Mouse (Mus musculus) layer of hippocampus, adult 8-10 months (tissue): ENCODE measurements around the gene Bola3. TPM values are rescaled to one million over a fixed set of nuclear protein-coding genes. Genes with fewer than 3 reads are reported as not detected.

Experiments used
- DNase-seq, 2 experiments: peaks; one replicate each; pipeline ENCODE4 v3.0.0; 2022; ENCODE audit warnings: low spot score in 2 of 2
- total RNA-seq, 4 experiments: library from RNA; stranded (reverse); gene quantifications; 2 replicates each; pipeline ENCODE4 v1.2.4; 2022

The Bola3 gene
- total RNA-seq, 4 experiments from 2014 or later: 33.5 to 55.4 (median 42.2) TPM

DNA sequence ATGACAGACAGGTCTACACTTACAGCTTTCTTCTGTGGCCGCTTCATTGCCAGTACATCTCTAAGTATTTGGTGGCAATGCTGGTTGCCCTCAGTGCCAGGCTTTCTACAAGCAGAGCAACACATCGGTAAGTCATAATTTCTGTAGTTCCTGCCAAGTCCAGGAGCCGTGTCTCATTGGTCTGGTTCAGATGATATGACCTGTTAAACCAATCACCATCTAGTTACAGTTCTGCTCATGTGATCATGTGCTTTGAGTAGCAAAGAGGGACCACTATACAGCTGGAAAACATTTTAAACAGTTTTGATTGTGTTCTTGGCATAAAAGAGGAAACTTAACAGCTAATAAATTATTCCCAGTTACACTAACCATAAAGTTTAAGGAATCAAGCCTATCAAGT, 1.0 kb upstream of the Bola3 start:
- DNase-seq: no peak

DNA sequence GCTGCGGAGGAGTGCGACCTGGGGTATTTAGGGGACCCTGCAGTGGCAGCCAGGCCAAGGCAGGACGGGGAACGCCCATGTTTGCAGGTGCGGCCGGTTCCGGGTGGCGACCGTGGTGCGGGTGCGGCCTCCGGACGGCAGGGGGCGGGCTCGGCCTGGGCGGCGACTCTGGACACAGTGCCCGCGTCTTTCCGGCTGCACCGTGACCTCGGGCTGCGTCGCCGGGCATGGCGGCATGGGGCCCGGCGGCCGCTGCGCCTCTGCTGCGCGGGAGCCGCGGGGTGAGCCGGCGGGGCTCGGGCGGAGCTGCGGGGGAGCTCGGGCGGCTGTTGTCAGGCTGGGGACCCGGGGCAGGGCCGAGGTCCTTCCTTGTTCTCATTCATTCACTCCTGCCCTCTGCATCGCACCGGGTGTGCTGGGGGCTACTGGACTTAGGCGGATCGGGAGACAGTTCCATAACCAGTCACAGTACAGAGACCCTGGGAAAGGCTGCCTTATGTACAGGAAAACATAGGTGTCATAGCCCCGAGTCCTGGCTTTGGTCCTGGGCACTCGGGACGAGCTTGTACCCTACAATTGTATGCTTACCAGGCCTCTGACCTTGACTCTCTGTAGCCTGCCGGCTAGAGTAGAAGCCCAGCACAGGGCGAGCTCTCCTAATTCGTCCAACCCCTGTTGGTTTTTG, 469 bp downstream of the Bola3 start:
- DNase-seq: peak; percentile 70 to 87

DNA sequence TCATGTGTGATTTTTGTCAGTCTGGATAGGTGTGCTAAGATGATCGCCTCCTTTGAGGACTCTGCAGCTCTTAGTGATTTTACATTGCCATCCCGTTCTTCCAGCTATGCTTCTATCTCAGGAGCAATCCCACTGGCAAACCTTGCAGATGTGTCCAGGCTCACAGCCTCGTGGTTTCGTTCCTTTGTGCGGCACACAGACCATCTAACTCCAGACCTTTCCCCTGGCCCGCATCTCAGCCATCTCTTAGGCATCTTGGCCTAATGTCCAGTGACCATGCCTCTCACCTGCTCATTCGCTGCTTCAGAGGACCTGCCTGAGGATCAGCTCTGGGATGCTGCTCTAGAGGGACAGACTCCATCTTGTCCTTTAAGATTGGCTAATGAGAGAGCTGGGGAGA, 1.2 kb downstream of the Bola3 start:
- no peak for DNase-seq

DNA sequence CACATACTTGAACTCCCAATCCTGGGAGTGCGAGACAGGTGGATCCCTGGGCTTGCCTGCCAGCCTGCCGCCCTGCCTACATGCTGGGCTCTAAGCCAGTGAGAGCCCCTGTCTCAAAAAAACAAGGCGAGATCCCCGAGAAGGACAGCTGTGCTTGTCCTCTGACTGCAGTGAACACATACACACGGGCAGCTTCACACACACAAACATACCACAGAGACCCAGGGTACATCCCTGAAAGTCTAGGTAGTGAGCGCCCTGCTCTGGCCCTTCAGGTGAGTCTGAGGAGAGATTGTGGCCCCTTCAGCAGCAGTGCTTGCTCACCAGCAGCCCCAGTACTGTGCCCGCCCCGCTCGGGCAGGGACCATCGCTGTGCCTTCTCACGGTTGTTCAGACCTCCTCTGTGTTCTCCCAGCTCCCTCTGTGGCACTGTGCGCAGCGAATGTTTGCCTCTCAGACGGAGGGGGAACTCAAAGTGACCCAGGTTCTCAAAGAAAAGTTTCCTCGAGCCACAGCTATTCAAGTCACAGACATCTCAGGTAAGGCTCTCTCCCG, 2.0 kb downstream of the Bola3 start:
- no peak for DNase-seq

DNA sequence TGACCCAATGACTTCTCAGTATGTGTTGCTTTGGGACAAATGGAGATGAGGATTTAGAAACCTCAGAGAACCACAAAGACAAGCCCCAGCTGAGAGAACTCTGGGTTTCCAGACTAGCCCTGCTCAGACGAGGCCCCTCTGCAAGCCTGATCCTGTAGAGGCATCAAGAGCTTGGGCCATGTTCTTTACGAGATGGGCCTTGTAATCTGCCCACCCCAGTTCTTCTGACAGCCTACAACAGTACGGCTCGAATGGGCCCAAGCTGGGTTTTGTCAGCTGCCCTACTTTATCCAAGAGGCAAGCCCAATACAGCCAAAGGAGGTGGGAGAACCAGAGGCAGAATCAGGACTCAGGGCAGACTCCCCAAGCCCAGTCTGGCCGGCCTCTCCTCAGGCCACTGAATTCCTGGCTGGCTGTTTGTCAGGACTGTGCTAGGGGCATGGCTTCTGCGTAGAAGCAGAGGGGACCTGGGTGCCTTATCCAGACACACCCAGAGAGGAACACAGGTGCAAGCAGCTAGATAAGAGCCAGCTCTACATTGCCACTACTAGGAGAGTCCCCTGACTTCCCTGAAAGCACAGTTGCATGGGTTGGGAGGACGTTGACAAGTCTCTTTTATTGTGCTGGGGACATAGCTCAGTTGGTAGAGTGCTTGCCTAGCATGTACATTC, 2.7 kb downstream of the Bola3 start:
- DNase-seq: no peak

DNA sequence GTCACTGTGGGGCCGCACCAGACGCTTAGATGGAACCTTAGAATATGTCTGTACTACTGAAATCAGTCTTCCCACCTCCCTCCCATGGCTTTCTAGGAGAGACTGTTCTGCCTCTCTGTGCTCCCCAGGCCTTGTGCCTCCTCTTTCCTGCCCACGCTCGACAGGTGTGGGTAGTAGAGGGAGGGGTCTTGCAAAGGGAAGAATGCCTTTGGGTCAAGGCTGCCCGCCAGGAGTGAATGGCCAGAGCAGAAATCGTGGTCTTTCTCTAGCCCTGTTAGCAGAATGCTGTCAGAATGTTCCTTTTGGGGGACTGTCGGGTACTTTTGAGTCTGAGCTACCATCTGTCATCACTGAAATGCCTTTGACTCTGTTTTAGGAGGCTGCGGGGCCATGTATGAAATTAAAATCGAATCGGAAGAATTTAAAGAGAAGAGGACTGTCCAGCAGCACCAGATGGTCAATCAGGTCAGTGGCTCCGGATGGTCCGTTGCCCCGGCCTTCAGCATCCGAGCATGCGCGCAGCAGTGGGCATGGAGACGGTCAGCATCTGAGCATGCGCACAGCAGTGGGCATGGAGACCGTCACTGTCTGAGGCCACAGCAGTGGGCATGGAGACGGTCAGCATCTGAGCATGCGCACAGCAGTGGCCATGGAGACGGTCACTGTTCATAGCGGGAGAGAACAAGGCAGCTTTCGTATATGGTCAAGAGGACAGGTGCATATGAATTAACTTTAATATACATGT, 3.9 kb downstream of the Bola3 start:
- no peak for DNase-seq

DNA sequence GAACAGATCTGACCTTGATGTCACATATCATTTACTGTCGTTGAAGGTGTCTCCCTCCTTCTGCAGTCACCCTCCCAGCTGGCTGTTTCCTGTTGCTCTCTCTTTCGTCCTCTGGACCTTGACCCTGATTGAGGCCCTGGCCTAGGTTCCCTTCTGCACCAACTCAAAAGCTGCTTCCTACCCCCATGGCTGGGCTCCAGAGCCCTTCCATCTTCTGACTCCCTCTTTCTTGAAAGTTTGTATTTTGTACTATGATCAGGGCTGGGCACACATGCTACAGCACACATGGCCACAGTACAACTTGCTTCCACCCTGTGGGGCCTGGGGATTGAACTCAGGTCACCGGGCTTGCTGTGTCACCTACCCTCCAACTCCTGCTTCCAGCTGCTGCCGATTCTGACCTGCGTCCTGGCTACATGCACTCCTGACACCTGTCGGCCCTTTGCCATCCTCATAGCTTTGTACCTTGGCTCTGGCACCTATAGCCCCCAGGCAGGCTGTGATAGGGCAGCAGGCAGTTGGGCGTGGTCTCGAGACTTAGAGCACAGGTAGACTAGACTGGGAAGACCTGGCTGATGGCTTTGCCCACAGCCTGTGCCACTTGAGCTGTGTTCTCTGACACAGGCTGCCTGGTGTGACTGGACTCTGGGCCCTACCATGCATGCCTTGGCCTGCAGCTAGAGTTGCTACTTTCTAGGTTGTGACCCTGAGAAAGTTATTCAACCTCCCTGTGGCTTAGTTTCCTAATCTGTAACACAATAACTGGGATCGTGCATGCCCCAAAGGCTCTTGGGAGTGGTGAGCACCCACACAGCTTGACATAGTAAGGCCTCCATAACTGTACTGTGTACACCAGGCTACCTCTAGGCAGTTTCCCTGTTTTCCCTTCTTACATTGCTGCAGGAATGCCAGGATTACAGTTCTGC, 6.2 kb downstream of the Bola3 start:
- DNase-seq: no peak

DNA sequence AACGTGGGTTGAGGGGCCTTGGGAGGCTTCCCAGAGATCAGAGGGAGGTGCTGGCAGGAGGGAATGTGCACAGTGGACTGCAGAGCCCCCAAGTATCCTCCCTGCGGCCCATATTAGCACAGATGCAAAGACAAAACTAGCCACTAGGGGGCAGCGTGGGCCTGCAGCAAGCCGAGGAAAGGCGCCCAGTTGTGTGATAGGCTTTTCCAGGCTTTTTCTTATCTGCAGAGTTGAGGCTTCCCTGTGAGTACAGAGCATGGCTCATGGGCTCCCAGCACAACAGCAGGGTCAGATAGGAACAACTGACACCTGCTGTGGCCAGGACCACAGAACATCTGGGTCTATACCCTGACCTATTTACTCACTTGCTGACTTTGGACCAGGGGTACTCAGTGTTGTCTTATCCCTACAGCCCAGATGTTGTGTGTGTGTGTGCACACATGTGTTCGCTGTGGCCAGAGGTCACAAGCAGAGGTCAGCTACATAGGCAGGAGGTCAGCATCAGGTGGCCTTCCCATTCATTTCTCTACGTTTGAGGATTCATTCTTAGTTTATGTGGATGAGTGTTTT, 7.7 kb downstream of the Bola3 start:
- peak in 1 of 2 experiments; percentile 77 for DNase-seq

DNA sequence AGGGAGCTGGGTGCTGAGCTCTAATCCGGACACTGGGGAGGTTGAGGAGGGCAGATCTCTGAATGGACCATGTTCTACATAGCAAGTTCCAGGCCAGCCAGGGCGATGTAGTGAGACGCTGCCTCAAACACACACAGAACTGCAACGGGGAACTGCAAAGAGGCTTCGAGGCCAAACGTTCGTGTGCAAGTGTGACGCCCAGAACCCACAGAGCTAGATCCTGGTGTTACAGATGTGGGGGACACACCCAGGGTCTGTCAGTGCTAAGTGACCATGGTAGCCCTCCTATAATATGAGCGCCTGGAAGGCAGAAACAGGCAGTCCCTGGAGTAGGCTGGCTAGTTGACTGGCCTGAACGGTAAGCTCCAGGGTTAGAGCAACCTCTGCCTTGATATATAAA, 8.5 kb downstream of the Bola3 start:
- no peak for DNase-seq

DNA sequence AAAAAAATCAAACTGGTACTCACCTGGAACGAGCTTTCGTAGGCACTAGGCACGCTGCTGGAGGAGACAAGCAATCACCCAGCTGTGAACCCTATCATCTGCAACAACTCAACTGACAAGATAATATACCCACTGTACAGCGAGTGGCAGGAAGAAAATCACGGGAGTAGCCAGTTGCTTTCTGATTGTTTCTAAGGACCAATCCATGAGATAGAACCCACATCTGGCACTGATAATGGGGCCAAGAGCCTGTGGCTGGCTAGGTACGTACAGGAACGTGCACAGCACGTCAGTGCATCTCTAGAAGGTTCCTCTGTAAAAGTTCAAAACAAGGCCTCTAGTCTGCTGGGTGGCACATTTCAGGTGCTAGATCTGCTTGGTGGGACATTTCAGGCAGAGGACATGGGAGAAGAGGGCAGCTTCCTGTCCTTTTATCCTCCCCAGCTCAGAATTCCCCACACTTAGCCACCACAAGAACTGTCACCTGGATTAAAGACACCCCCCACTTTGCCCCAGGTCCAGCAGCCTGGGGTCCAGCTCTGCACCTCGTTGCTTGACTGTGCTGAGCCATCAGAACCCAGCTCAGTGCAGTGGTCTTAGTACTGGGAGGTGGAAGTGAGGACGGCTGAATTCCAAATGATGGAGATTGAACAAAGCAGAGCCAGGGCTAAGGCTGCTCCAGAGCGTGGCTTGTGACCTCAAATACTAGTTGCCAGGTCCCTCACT, 12.7 kb downstream of the Bola3 start:
- DNase-seq: no peak

DNA sequence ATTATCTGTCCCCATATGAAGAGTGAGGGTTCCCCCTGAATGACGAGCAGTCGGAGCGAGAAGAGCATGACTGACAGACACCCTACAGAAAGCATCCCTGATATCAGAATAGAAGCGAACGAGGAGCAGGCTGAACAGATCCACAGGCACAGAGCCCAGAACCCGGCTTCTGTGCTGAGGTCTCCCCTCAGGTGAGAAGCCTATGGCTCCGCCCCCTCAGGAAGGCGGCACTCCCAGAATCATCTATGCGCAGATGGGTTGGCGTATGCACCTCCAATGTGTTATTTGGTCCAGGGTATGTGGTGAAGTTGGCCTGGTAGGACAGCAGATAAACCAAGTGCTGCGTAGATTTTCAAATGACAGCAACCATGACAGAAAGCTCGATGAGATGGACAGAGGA, 14.1 kb downstream of the Bola3 start:
- DNase-seq: no peak

DNA sequence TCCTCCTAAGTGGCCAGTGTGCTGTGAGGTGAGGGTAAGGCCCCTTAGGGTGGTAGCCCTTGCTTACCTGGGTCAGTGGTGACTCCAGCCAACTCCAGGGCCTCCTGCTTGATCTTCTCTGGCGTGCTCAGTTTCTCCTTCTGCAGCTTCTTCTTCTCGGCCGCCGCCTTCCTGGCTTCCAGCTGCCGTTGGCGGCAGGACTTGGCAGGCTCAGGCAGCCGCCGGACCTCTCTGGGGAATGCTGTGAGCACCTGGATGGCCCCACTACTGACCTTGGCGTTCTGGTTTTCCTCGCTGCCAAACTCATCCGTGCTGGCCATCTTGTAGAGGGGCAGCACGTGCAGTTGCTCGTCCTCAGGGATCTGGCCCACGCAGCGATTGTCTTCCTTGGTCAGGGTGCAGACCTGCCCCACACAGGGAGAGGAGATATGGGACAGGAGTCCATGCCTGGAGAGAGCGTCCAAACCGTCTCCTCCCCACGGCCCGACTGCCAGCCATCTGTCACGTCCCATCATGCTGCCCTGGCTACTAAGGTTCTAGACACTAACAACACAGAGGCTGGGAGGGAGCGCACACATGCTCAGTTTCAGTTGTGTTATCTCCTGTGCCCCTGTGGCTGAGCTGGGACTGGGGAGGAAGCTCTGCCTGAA, 21.5 kb downstream of the Bola3 start:
- DNase-seq: no peak

DNA sequence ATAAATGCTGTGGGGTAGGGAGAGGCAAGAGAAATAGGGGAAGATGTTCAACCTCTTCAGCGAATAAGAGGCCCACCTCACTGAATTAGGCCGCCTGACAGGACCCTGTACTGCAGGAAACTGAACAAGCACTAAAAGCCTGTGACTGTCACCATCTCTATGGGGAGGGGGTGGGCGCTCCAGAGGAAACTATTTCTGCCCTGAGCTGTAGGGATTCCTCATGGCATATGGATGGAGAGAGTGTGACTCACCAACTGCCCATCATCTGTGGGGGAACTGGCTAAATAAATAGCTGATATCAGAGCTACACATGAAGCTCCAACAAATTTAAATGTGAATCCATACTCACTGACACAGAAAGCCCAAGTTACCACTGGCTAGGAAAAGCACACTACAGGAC, 22.4 kb downstream of the Bola3 start:
- DNase-seq: no peak

DNA sequence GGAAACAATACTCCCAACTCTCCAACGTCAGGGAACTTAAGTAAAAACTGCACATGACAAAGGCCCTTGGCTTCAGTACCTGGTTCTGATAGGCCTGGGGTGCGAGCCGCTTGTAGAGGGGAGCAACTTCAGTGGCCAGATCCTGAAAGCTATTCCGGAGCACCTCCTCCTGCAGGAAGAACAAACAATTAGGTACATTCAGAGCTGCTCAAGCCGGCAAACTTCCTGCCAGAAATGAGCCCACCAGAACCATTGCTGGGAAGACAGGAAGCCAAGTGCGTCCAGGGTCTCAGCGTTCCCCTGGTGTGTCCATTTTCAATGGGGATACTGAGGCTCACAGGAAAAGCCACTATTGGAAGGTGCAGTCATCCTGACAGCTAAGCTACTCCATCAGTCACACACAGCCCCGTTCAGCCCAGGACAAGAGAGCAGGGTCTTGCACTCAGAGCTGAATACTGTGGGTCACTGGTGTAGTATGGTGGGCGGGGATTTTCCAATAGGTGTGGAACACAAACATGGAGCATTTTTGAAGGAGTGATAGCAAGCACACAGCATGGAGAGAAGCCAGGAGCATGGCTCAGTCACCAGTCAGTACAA, 24.9 kb downstream of the Bola3 start:
- no peak for DNase-seq

DNA sequence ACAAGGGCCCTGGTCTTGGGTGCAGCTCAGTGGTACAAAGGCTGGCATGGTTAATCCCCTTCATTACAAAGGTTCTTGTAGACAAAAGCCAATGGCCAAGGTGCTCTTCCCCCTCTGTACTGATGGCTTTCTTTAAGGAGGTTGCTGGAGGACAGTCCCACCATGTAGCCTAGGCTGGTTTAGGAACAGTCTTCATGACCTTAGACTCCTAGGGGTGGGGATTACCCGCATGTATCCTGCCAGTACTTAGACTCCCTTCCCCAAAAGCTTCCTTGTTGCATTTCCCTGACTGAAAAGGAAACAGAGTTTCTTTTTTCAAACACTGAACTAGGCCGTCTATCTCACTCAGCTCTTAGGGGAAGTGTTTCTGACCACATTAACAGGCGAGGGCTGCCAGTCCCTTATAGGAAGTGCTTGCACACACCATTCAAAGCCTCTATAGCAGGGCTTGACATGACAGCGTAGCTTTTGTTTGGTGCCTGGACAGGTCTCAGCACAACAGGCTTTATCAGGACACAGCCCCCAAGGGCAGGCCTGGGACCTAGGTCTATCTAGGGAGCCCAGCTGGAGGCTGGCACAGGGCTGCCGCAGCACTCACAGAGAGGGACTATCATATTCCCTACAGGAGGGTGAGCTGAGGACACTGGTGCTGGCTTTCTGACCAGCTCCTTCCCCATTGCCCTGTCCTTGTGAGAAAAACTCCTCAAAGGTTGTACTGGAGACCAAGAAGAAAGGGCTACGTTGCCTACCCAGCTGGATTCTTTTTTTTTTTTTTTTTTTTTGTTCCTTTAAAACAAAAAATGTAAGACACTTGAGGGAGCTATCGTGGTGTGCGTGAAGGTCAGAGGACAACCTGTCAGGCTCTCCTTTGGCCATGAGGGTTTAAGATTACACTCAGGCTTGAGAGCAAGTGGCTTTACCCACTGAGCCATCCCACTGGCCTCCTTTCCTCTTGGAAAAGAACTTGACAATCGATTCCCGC, 32.9 kb downstream of the Bola3 start:
- no peak for DNase-seq

DNA sequence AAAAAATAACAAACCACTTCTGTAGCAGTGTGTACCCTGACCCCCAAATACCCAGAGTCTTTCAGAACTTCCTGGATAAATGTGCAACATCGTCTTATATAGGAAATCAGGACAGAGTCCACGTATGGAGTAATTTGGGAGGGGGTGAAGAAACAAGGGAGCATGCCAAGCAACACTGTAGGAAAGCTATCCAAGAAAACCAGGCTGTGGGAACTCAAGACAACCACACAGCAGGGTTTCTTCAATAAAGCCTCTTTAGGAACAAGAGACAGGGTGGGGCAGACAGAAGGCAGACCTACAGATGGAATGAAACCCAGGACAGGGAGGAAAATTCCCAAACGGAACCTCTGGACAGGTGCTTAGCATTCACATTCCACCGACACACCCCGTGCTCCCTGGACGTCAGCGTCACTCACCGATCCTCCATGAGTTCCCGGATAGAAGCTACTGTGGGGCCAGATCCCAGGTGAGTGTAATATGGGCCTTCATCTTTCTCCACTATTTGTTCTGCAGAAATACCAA, 36.7 kb downstream of the Bola3 start:
- DNase-seq: no peak

DNA sequence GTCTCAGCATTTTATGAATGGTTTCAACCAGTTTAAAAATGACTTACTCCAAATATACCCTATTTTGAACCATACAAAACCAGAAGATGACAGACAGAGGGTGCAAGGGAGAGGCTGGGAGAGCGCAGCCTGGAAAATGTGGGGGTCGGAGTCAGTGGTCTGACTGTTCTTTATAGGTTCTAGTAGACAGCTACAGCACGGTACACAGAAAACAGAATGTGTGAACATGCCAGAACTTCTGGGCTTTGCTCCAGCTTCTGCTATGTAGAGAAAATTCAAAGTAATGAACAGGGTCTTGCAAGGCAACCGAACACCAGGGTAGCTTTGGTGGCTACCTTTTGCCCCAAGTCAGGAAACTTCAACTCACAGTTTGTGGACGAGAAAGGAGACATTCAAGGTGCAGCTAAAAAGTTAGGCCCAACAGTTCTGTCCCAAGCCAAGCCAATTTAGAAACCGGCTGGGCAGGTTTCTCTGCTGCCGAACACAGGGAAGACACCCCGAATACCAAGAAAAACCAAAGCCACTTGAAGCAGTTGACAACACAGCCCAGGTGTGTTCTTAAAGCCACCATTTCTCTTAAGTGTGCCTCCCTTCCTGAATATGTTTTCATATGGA, 43.3 kb downstream of the Bola3 start:
- DNase-seq: peak in 1 of 2 experiments; percentile 46
